Mouse (Mus musculus): Measurements from ENCODE around the gene Nelfe. TPM values are rescaled to one million over a fixed set of nuclear protein-coding genes. Genes with fewer than 3 reads are reported as not detected.
"Not testable (repeated sequence)": the region's sequence is repeated elsewhere in the genome, so short reads cannot be mapped to it uniquely, and the experiment has no call there.

Nelfe gene
- polyA plus RNA-seq, 1 experiment from 2014 or later: 87.8 TPM

GRCm38 (mm10) chr17:34896366-34896765 is 46.2 kb downstream of the Nelfe start:
- Histone ChIP-seq H3K36me3 (no peaks in the 10 kb centered on the region), H3K9ac (no peak overlapping the region), H3K9me3 (no peaks in the 10 kb centered on the region), H3K4me1 (peaks cover 28% of the 10 kb centered on the region), H3K27me3 (replicated peaks) (no peaks in the 10 kb centered on the region), H3K4me3 (replicated peaks) (no peak overlapping the region), H3K27ac (no peak overlapping the region; the same call in 1 of the 2 replicates), H3K4me2 (no peak overlapping the region)
- 80% methylated on average over 17 of the region's 17 CpGs for WGBS
- ATAC-seq (ENCODE audit: insufficient read depth, low FRiP score, low read depth): no peak

GRCm38 (mm10) chr17:34897373-34898159 is 47.4 kb downstream of the Nelfe start:
- Histone ChIP-seq H3K4me2 (peak overlapping the region; percentile 86), H3K9ac (peak overlapping the region; percentile 89), H3K27me3 (replicated peaks) (no peaks in the 10 kb centered on the region), H3K4me1 (peaks cover 28% of the 10 kb centered on the region), H3K27ac (peak overlapping the region; percentile 99), H3K9me3 (no peaks in the 10 kb centered on the region), H3K36me3 (peaks cover 3% of the 10 kb centered on the region; the same call in 1 of the 2 replicates), H3K4me3 (replicated peaks) (peak overlapping the region; percentile 90)
- 0 out of 2 replicates have a peak, but pooled peaks have one; percentile 9 for ATAC-seq (ENCODE audit: insufficient read depth, low FRiP score, low read depth)
- WGBS: 14% methylated on average over 10 of the region's 10 CpGs

GRCm38 (mm10) chr17:34898160-34898586 is 48.0 kb downstream of the Nelfe start, which contains the start of the genes C2 and Ehmt2:
Gene C2 (minus strand): TSS chr17:34898265.
Gene Ehmt2 (plus strand): TSS chr17:34898469.
- Histone ChIP-seq H3K9me3 (no peaks in the 10 kb centered on the region), H3K27ac (peak within 1 kb of the TSS; percentile 99), H3K4me1 (peaks cover 28% of the 10 kb centered on the region), H3K4me2 (peak within 1 kb of the TSS; percentile 86), H3K4me3 (replicated peaks) (peak within 1 kb of the TSS; percentile 90), H3K9ac (peak within 1 kb of the TSS; percentile 89), H3K27me3 (replicated peaks) (no peaks in the 10 kb centered on the region), H3K36me3 (peaks cover 9% of the 10 kb centered on the region; the same call in 1 of the 2 replicates)
- under 1% methylated on average over 30 of the region's 44 CpGs for WGBS
- ATAC-seq (ENCODE audit: insufficient read depth, low FRiP score, low read depth): peak; percentile 37

DNA sequence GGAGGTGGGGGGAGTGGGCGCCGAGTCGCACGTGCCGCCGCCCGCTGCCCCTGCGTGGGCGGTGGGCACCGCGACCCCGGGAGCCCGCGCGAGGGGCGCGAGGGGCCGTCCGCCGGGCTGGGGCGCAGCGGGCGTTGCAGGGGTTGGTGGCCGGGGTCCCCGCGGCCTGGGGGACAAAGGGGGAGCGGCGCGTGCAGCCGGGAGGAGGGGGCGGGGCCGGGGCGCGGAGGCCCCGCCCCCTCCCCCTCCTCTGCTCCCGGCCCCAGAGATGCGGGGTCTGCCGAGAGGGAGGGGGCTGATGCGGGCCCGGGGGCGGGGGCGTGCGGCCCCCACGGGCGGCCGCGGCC is 48.5 kb downstream of the Nelfe start:
- peaks cover 14% of the 10 kb centered on the region; the same call in 1 of the 2 replicates for H3K36me3 ChIP-seq
- peak overlapping the region; percentile 90 for H3K4me3 ChIP-seq (replicated peaks)
- peak overlapping the region; percentile 86 for H3K4me2 ChIP-seq
- H3K4me1 ChIP-seq: peaks cover 24% of the 10 kb centered on the region
- H3K27ac ChIP-seq: peak overlapping the region; percentile 99
- no peaks in the 10 kb centered on the region for H3K27me3 ChIP-seq (replicated peaks)
- ATAC-seq (ENCODE audit: insufficient read depth, low FRiP score, low read depth): no peak
- H3K9ac ChIP-seq: peak overlapping the region; percentile 89
- 0% methylated on average over 12 of the region's 47 CpGs for WGBS
- H3K9me3 ChIP-seq: no peaks in the 10 kb centered on the region

GRCm38 (mm10) chr17:34899053-34899889 is 49.1 kb downstream of the Nelfe start:
- peak overlapping the region; percentile 89 for H3K9ac ChIP-seq
- H3K27me3 ChIP-seq (replicated peaks): no peaks in the 10 kb centered on the region
- WGBS: under 1% methylated on average over 44 of the region's 45 CpGs
- H3K27ac ChIP-seq: peak overlapping the region; percentile 99
- peaks cover 19% of the 10 kb centered on the region for H3K36me3 ChIP-seq
- peak overlapping the region; percentile 90 for H3K4me3 ChIP-seq (replicated peaks)
- ATAC-seq (ENCODE audit: insufficient read depth, low FRiP score, low read depth): no peak
- H3K4me1 ChIP-seq: peaks cover 22% of the 10 kb centered on the region
- H3K9me3 ChIP-seq: no peaks in the 10 kb centered on the region
- peak overlapping the region; percentile 86 for H3K4me2 ChIP-seq

DNA sequence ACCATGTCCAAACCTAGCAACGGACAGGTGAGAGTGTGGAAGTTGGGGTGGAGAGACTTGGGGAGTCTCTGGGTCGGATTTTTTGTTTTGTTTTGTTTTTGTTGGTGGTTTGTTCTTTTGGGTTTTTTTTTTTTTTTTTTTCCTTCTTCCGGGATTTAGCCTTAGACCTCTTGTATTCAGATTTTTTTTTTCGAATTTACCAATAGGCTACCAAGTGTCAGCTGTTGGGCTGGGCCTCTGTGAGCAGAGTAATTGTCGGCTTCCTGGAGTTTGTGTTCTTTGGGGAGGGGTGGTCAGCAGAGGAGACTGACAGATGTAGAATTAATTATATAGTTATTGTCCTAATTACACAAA is 49.7 kb downstream of the Nelfe start:
- peak overlapping the region; percentile 86 for H3K4me2 ChIP-seq

GRCm38 (mm10) chr17:34900826-34901225 is 50.6 kb downstream of the Nelfe start:
- not testable (repeated sequence) for H3K9me3 ChIP-seq

More for the DNA sequence above, 49.7 kb downstream of the Nelfe start:
- Histone ChIP-seq H3K36me3 (peaks cover 25% of the 10 kb centered on the region), H3K9me3 (no peaks in the 10 kb centered on the region), H3K27ac (peak overlapping the region; percentile 99), H3K4me1 (peaks cover 22% of the 10 kb centered on the region), H3K4me3 (replicated peaks) (peak overlapping the region; percentile 90), H3K27me3 (replicated peaks) (no peaks in the 10 kb centered on the region), H3K9ac (peak overlapping the region; percentile 89)
- under 1% methylated on average over 5 of the region's 5 CpGs for WGBS
- ATAC-seq (ENCODE audit: insufficient read depth, low FRiP score, low read depth): no peak

GRCm38 (mm10) chr17:34901948-34902347 is 51.8 kb downstream of the Nelfe start:
- not testable (repeated sequence) for H3K27ac ChIP-seq; H3K4me2 ChIP-seq; ATAC-seq (ENCODE audit: insufficient read depth, low FRiP score, low read depth); H3K27me3 ChIP-seq (replicated peaks); H3K4me3 ChIP-seq (replicated peaks); H3K9ac ChIP-seq; H3K4me1 ChIP-seq; H3K9me3 ChIP-seq
- WGBS: 85% methylated on average over 9 of the region's 10 CpGs
- H3K36me3 ChIP-seq: peaks cover 45% of the 10 kb centered on the region

More at GRCm38 (mm10) chr17:34900826-34901225, 50.6 kb downstream of the Nelfe start:
- H3K4me2 ChIP-seq; H3K9ac ChIP-seq; ATAC-seq (ENCODE audit: insufficient read depth, low FRiP score, low read depth); H3K27me3 ChIP-seq (replicated peaks); H3K4me3 ChIP-seq (replicated peaks); H3K27ac ChIP-seq: not testable (repeated sequence)
- Histone ChIP-seq H3K36me3 (peaks cover 34% of the 10 kb centered on the region), H3K4me1 (peaks cover 14% of the 10 kb centered on the region; the same call in 1 of the 2 replicates)

- Histone ChIP-seq H3K4me1 (0 out of 2 replicates have a peak, but pooled peaks cover 2% of the 10 kb centered on the region), H3K9me3 (no peaks in the 10 kb centered on the region), H3K36me3 (peaks cover 55% of the 10 kb centered on the region), H3K27ac (no peak overlapping the region), H3K4me3 (replicated peaks) (no peak overlapping the region), H3K4me2 (no peak overlapping the region), H3K9ac (no peak overlapping the region), H3K27me3 (replicated peaks) (no peaks in the 10 kb centered on the region)
- WGBS: 80% methylated on average over 9 of the region's 9 CpGs
- ATAC-seq (ENCODE audit: insufficient read depth, low FRiP score, low read depth): no peak
These were observed 52.7 kb downstream of the Nelfe start for GRCm38 (mm10) chr17:34902895-34903294.

All from stomach, embryonic 15.5 days (tissue).